Mouse (Mus musculus) kidney, postnatal 0 days (tissue): Measurements from ENCODE around the gene Inmt. TPM values are rescaled to one million over a fixed set of nuclear protein-coding genes. Genes with fewer than 3 reads are reported as not detected.

Experiments used
- ATAC-seq: fragments of 200-750 bp; cut with Nextera tagmentation; replicated peaks from 2 replicates; pipeline ENCODE4 v1.8.0; 2017; ENCODE audit warnings: low read depth, moderate number of reproducible peaks, moderate TSS enrichment, moderate library complexity; ENCODE audit not compliant: low FRiP score
- DNase-seq: peaks from one replicate; pipeline ENCODE4 v3.0.0-alpha.2; 2016; ENCODE audit warnings: low spot score
- H3K27ac ChIP-seq: fragments of 300-500 bp; sonication (generic); 2 replicates; pipeline ENCODE4 v1.5.1; 2014; ENCODE audit warnings: mild to moderate bottlenecking
- H3K27me3 ChIP-seq: fragments of 300-500 bp; sonication (generic); 2 replicates; pipeline ENCODE4 v1.6.1; 2014; ENCODE audit warnings: low read length, mixed read lengths; ENCODE audit not compliant: insufficient read depth
- H3K36me3 ChIP-seq: fragments of 300-500 bp; sonication (generic); 2 replicates; pipeline ENCODE4 v1.6.1; 2014; ENCODE audit warnings: low read length, mixed read lengths; ENCODE audit not compliant: insufficient read depth
- H3K4me1 ChIP-seq: fragments of 300-500 bp; sonication (generic); replicated peaks from 2 replicates; pipeline ENCODE4 v1.6.1; 2014; ENCODE audit warnings: antibody characterized with exemption, low read length, mixed read lengths; ENCODE audit not compliant: insufficient read depth
- H3K4me2 ChIP-seq: fragments of 300-500 bp; sonication (generic); 2 replicates; pipeline ENCODE4 v1.6.1; 2014; ENCODE audit warnings: mild to moderate bottlenecking, low read length, moderate library complexity, mixed read lengths
- H3K4me3 ChIP-seq: fragments of 300-500 bp; sonication (generic); replicated peaks from 2 replicates; pipeline ENCODE4 v1.5.1; 2014; ENCODE audit warnings: low read depth, low read length
- H3K9ac ChIP-seq: fragments of 300-500 bp; sonication (generic); 2 replicates; pipeline ENCODE4 v1.6.1; 2014; ENCODE audit warnings: low read depth, low read length
- H3K9me3 ChIP-seq: fragments of 300-500 bp; sonication (generic); replicated peaks from 2 replicates; pipeline ENCODE4 v1.6.1; 2016; ENCODE audit warnings: low read length, inconsistent platforms, mixed read lengths
- CTCF ChIP-seq: IDR thresholded peaks from 2 replicates; pipeline ENCODE4 v1.5.1; 2016; ENCODE audit warnings: antibody characterized with exemption, low read depth, mild to moderate bottlenecking, moderate library complexity
- WGBS: fragments of 180-500 bp; shearing (Covaris S2); extraction: QIAGEN DNeasy Blood & Tissue Kit; methylation state at CpG from one replicate; pipeline ENCODE4 v1.1.7; 2014; 5-methylcytosine and 5-hydroxymethylcytosine counted together
- polyA plus RNA-seq: library from polyadenylated mRNA; unstranded; fragments of >200 nt; fragmentation: Nextera tagmentation; extraction: Ambion mirVana; gene quantifications from 2 replicates; pipeline ENCODE4 v1.2.1, GENCODE M21; 2015

Gene Inmt
- polyA plus RNA-seq, 1 experiment from 2014 or later, result 25.4 TPM

- Histone ChIP-seq H3K36me3 (no peaks in the 10 kb centered on the region), H3K27ac (no peak overlapping the region), H3K27me3 (no peaks in the 10 kb centered on the region), H3K4me3 (no peak overlapping the region), H3K9ac (no peak overlapping the region), H3K9me3 (no peaks in the 10 kb centered on the region), H3K4me2 (no peak overlapping the region), H3K4me1 (no peaks in the 10 kb centered on the region)
- no peak for DNase-seq
- ATAC-seq, result no peak
- 82% methylated on average over 4 of the region's 4 CpGs for WGBS
- no peak for TF ChIP-seq CTCF
These were observed 43.5 kb downstream of the Inmt start for GRCm38 (mm10) chr6:55131301-55131700.

- WGBS, result 59% methylated on average over 6 of the region's 6 CpGs
- Histone ChIP-seq H3K4me3 (no peak overlapping the region), H3K27me3 (no peaks in the 10 kb centered on the region), H3K9ac (no peak overlapping the region), H3K4me1 (no peaks in the 10 kb centered on the region), H3K36me3 (no peaks in the 10 kb centered on the region), H3K9me3 (no peaks in the 10 kb centered on the region), H3K27ac (no peak overlapping the region), H3K4me2 (no peak overlapping the region)
- DNase-seq (no peak), ATAC-seq (no peak)
- TF ChIP-seq CTCF, result no peak
These were observed 44.2 kb downstream of the Inmt start for GRCm38 (mm10) chr6:55130631-55131030.

GRCm38 (mm10) chr6:55128391-55128790, 46.5 kb downstream of the Inmt start:
- no peak for TF ChIP-seq CTCF
- no peaks in the 10 kb centered on the region for H3K36me3 ChIP-seq
- H3K9ac ChIP-seq, result no peak overlapping the region
- DNase-seq (no peak), ATAC-seq (no peak)
- no peaks in the 10 kb centered on the region for H3K27me3 ChIP-seq
- no peaks in the 10 kb centered on the region for H3K9me3 ChIP-seq
- no peak overlapping the region for H3K4me3 ChIP-seq
- H3K4me2 ChIP-seq, result no peak overlapping the region
- no peaks in the 10 kb centered on the region for H3K4me1 ChIP-seq
- no peak overlapping the region for H3K27ac ChIP-seq

- 73% methylated on average over 5 of the region's 5 CpGs for WGBS
- ATAC-seq (no peak), DNase-seq (no peak)
- Histone ChIP-seq H3K36me3 (no peaks in the 10 kb centered on the region), H3K4me2 (no peak overlapping the region), H3K9me3 (no peaks in the 10 kb centered on the region), H3K27ac (no peak overlapping the region), H3K4me3 (no peak overlapping the region), H3K4me1 (no peaks in the 10 kb centered on the region), H3K9ac (no peak overlapping the region), H3K27me3 (no peaks in the 10 kb centered on the region)
- no peak for TF ChIP-seq CTCF
These were observed 48.3 kb downstream of the Inmt start for GRCm38 (mm10) chr6:55126576-55126975.

GRCm38 (mm10) chr6:55123056-55123455, 51.8 kb downstream of the Inmt start:
- WGBS, result 22% methylated on average over 4 of the region's 4 CpGs
- no peak for DNase-seq

More at GRCm38 (mm10) chr6:55123056-55123455, 51.8 kb downstream of the Inmt start:
- TF ChIP-seq CTCF, result no peak
- Histone ChIP-seq H3K4me3 (no peak overlapping the region), H3K4me2 (no peak overlapping the region), H3K36me3 (no peaks in the 10 kb centered on the region), H3K27ac (no peak overlapping the region), H3K27me3 (peaks cover 10% of the 10 kb centered on the region; the same call in 1 of the 2 replicates), H3K9ac (no peak overlapping the region), H3K4me1 (no peaks in the 10 kb centered on the region), H3K9me3 (no peaks in the 10 kb centered on the region)
- ATAC-seq, result no peak

Other genes starting within 250 kb of the Inmt start
- 4.5 TPM in 2 replicates for gene Nod1, start 202.4 kb downstream of the Inmt start, polyA plus RNA-seq
- 17.7 and 17.9 TPM in 2 replicates for gene Ggct, start 182.1 kb downstream of the Inmt start, polyA plus RNA-seq
- gene Gars, start 137.0 kb downstream of the Inmt start, polyA plus RNA-seq, result 107 and 120 TPM in 2 replicates
- gene Crhr2, start 42.0 kb downstream of the Inmt start, polyA plus RNA-seq, result 0.06 and 0.12 TPM in 2 replicates
- 11.6 TPM in 2 replicates for gene Mindy4, start 28.3 kb upstream of the Inmt start, polyA plus RNA-seq
- 140 and 148 TPM in 2 replicates for gene Aqp1, start 161.4 kb upstream of the Inmt start, polyA plus RNA-seq
- gene Ghrhr, start 201.3 kb upstream of the Inmt start, polyA plus RNA-seq, result 0.17 and 0.59 TPM in 2 replicates